Mouse (Mus musculus) spleen, adult 2 months (tissue): ENCODE results near the gene Mrpl33.

Experiments used
- CTCF ChIP-seq: fragments of 200-500 bp; IDR thresholded peaks from 2 replicates; pipeline ENCODE4 v1.5.1; 2011; ENCODE audit warnings: mild to moderate bottlenecking, inconsistent platforms; ENCODE audit not compliant: insufficient read depth, insufficient read length, insufficient replicate concordance; ENCODE audit errors: extremely low read depth
- POLR2A ChIP-seq: fragments of 200-500 bp; IDR thresholded peaks from 2 replicates; pipeline ENCODE4 v1.6.1; 2011; ENCODE audit warnings: low read depth, low read length, inconsistent platforms

GRCm38 (mm10) chr5:31655688-31656190 lies 59.0 kb downstream of the Mrpl33 start:
- no peak for TF ChIP-seq CTCF
- TF ChIP-seq POLR2A, result no peak
